Mouse (Mus musculus) erythroblast, embryonic 14.5 days (primary cell): ENCODE data around the gene Trafd1.

ENCODE experiments used
- GATA1 ChIP-seq: IDR thresholded peaks from 2 replicates; pipeline ENCODE4 v1.6.1; 2012; ENCODE audit warnings: low read length, inconsistent platforms, mixed read lengths
- TAL1 ChIP-seq: IDR thresholded peaks from 3 replicates; pipeline ENCODE4 v1.6.1; 2012; ENCODE audit warnings: low read length, inconsistent platforms, mixed read lengths

- TF ChIP-seq TAL1 (no peak), GATA1 (no peak)
These were observed 18.8 kb downstream of the Trafd1 start for GRCm38 (mm10) chr5:121366449-121367225.
